Mouse (Mus musculus): ENCODE data around the gene Slmap.

DNA sequence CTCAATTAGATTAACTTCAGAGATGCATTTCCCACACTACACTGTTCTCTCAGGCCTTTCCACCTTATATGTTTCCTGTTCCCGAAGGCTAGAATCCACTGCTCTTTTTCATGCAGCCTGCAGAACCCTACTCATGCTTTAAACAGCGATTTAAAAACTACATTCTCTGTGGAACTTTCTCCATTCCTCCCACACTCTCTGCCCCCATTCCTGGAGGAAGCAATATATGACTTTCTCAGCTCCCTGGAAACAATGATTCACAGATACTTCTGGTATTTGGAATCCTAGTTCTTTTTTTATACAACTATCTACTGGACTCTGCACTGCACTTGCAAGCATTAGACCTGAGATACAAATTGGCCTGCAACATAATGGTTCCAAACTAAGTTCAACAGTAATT lies 11.6 kb downstream of the Slmap start:
- TF ChIP-seq CTCF (IDR thresholded peaks at IDR 0.05; ENCODE audit: low read depth) = no peak
- no peak for TF ChIP-seq EP300 (IDR thresholded peaks at IDR 0.05; ENCODE audit: low read depth)

Measured in liver, embryonic 14.5 days (tissue).